Mouse (Mus musculus): Measurements from ENCODE around the gene Scube2. TPM values are rescaled to one million over a fixed set of nuclear protein-coding genes. Genes with fewer than 3 reads are reported as not detected.

The Scube2 gene
- polyA plus RNA-seq, 1 experiment = not detected

DNA sequence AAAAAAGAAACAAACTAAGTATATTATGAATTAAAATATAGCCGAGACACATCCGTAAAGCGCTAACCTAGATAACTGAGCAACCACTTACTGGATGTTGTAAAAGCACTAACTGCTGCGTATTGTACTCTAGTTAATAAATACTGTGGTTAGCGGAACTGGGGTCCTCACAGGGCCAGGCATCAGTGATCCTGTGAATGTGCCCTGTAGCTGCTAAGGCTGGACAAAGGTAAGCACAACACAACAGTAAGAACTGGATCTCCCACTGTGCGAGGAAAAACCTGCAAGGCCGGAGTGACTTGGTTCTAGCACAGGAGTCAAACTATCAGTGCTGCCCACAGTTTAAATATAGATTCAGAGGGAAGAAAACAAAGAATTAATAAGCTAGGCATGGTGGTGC lies 5.3 kb downstream of the Scube2 start:
- TF ChIP-seq POLR2A (IDR thresholded peaks at IDR 0.05; ENCODE audit: borderline replicate concordance, low read depth, low read length) (no peak), CTCF (IDR thresholded peaks at IDR 0.05; ENCODE audit: low read depth, low read length) (no peak)
- Histone ChIP-seq H3K4me1 (ENCODE audit: control insufficient read depth, insufficient read depth, low read length) (peaks cover 5% of the 10 kb centered on the region), H3K27ac (ENCODE audit: insufficient read depth, low read depth, low read length) (no peak overlapping the region), H3K4me3 (ENCODE audit: insufficient read depth, low read length) (no peak overlapping the region)

DNA sequence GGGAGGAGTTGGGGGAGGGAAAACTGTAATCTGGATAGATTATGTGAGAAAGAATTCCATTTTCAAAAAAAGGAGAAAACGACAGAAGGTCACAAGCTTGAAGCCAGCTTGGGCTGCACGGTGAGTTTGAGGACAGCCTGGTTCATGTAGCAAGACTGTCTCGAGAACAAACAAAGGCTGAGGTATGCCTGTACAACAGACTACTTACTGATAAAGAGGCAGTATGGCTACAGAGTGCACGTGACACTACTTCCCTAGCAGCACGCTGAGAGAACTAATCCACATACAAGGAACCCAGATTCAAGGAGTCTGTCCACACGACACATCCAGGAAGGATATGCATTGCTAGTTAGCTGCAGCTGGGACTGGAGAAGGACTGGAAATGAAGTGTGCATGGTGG lies 6.1 kb downstream of the Scube2 start:
- TF ChIP-seq CTCF (IDR thresholded peaks at IDR 0.05; ENCODE audit: low read depth, low read length) (no peak), POLR2A (IDR thresholded peaks at IDR 0.05; ENCODE audit: borderline replicate concordance, low read depth, low read length) (no peak)
- Histone ChIP-seq H3K4me3 (ENCODE audit: insufficient read depth, low read length) (no peak overlapping the region), H3K4me1 (ENCODE audit: control insufficient read depth, insufficient read depth, low read length) (peaks cover 5% of the 10 kb centered on the region), H3K27ac (ENCODE audit: insufficient read depth, low read depth, low read length) (no peak overlapping the region)

DNA sequence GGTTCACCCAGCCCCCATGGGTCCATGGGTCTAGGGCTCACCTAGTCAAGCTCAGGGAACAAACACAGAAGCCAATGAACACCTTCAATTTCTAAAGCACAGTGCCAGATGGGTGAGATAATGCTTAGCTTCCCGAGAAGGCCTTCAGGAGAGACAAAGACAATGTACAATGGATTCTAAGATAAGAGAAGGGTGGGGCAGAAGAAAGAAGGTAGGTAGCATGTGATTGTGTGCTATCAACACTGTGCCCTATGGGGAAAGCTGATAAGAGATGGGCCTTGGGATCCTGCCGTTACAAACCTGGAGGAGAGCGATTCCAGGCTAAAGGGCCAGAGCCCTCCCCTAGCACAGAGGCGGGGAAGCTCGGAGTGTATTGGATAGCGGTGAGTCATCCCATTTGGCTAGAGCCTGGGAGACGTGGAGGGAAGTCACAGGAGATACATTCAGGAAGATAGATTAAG lies 12.7 kb downstream of the Scube2 start:
- TF ChIP-seq CTCF (IDR thresholded peaks at IDR 0.05; ENCODE audit: low read depth, low read length) (no peak), POLR2A (IDR thresholded peaks at IDR 0.05; ENCODE audit: borderline replicate concordance, low read depth, low read length) (no peak)
- Histone ChIP-seq H3K4me1 (ENCODE audit: control insufficient read depth, insufficient read depth, low read length) (no peaks in the 10 kb centered on the region), H3K27ac (ENCODE audit: insufficient read depth, low read depth, low read length) (no peak overlapping the region), H3K4me3 (ENCODE audit: insufficient read depth, low read length) (no peak overlapping the region)

- H3K27ac ChIP-seq (ENCODE audit: insufficient read depth, low read depth, low read length) = no peak overlapping the region
- no peak for TF ChIP-seq CTCF (IDR thresholded peaks at IDR 0.05; ENCODE audit: low read depth, low read length)
- no peak for TF ChIP-seq POLR2A (IDR thresholded peaks at IDR 0.05; ENCODE audit: borderline replicate concordance, low read depth, low read length)
- no peaks in the 10 kb centered on the region for H3K4me1 ChIP-seq (ENCODE audit: control insufficient read depth, insufficient read depth, low read length)
- H3K4me3 ChIP-seq (ENCODE audit: insufficient read depth, low read length) = no peak overlapping the region
Observed at GRCm38 (mm10) chr7:109852017-109852416, 13.5 kb downstream of the Scube2 start.

GRCm38 (mm10) chr7:109850531-109850930 lies 14.9 kb downstream of the Scube2 start:
- Histone ChIP-seq H3K4me3 (ENCODE audit: insufficient read depth, low read length) (no peak overlapping the region), H3K4me1 (ENCODE audit: control insufficient read depth, insufficient read depth, low read length) (no peaks in the 10 kb centered on the region), H3K27ac (ENCODE audit: insufficient read depth, low read depth, low read length) (no peak overlapping the region)
- TF ChIP-seq POLR2A (IDR thresholded peaks at IDR 0.05; ENCODE audit: borderline replicate concordance, low read depth, low read length) = no peak
- TF ChIP-seq CTCF (IDR thresholded peaks at IDR 0.05; ENCODE audit: low read depth, low read length) = no peak

DNA sequence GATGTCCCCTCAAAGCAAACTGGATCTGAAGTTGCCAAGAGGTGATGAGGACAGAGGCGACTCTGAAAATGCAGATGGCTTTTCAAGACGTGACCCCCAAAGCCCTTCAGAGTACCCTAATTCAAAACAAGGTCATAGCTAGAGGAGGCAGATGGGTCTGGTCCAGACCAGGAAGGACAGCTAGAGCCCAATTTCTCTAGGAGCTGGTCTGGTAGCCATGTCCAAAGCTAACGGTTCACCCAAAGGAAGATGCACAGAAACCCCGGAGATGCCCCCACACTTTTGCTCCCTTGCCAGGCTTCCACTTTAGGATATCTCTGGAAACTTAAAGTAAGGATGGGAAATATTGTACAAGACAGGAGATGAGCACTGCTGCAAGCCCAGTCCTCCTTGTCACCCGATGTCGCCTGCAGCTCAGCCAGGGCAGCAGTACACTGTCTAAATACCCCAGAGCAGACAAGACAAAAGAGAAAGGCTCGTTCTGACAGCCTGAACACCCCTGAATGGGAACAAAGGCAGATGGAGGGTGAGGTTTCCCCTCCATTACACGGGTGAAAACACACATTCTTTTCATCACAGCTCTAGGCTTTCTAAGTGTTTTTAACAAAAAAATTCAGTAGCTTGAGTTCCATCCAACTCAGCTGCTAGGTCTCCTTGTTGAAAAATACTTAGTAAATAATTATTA lies 15.6 kb downstream of the Scube2 start:
- Histone ChIP-seq H3K4me3 (ENCODE audit: insufficient read depth, low read length) (no peak overlapping the region), H3K27ac (ENCODE audit: insufficient read depth, low read depth, low read length) (no peak overlapping the region), H3K4me1 (ENCODE audit: control insufficient read depth, insufficient read depth, low read length) (no peaks in the 10 kb centered on the region)
- TF ChIP-seq CTCF (IDR thresholded peaks at IDR 0.05; ENCODE audit: low read depth, low read length) (no peak), POLR2A (IDR thresholded peaks at IDR 0.05; ENCODE audit: borderline replicate concordance, low read depth, low read length) (no peak)

- no peak overlapping the region for H3K4me3 ChIP-seq (ENCODE audit: insufficient read depth, low read length)
Observed at GRCm38 (mm10) chr7:109848867-109849733, 16.4 kb downstream of the Scube2 start.

GRCm38 (mm10) chr7:109844100-109844499 lies 21.4 kb downstream of the Scube2 start:
- no peak overlapping the region for H3K27ac ChIP-seq (ENCODE audit: insufficient read depth, low read depth, low read length)
- no peaks in the 10 kb centered on the region for H3K4me1 ChIP-seq (ENCODE audit: control insufficient read depth, insufficient read depth, low read length)
- no peak overlapping the region for H3K4me3 ChIP-seq (ENCODE audit: insufficient read depth, low read length)
- TF ChIP-seq POLR2A (IDR thresholded peaks at IDR 0.05; ENCODE audit: borderline replicate concordance, low read depth, low read length) (no peak), CTCF (IDR thresholded peaks at IDR 0.05; ENCODE audit: low read depth, low read length) (no peak)

More at GRCm38 (mm10) chr7:109848867-109849733, 16.4 kb downstream of the Scube2 start:
- TF ChIP-seq POLR2A (IDR thresholded peaks at IDR 0.05; ENCODE audit: borderline replicate concordance, low read depth, low read length) = no peak
- no peak for TF ChIP-seq CTCF (IDR thresholded peaks at IDR 0.05; ENCODE audit: low read depth, low read length)
- no peak overlapping the region for H3K27ac ChIP-seq (ENCODE audit: insufficient read depth, low read depth, low read length)
- H3K4me1 ChIP-seq (ENCODE audit: control insufficient read depth, insufficient read depth, low read length) = no peaks in the 10 kb centered on the region

- TF ChIP-seq POLR2A (IDR thresholded peaks at IDR 0.05; ENCODE audit: borderline replicate concordance, low read depth, low read length) (no peak), CTCF (IDR thresholded peaks at IDR 0.05; ENCODE audit: low read depth, low read length) (no peak)
Observed at GRCm38 (mm10) chr7:109841618-109842418, 23.7 kb downstream of the Scube2 start.

More at GRCm38 (mm10) chr7:109841618-109842418, 23.7 kb downstream of the Scube2 start:
- H3K4me3 ChIP-seq (ENCODE audit: insufficient read depth, low read length) = no peak overlapping the region
- peaks cover 5% of the 10 kb centered on the region for H3K4me1 ChIP-seq (ENCODE audit: control insufficient read depth, insufficient read depth, low read length)
- no peak overlapping the region for H3K27ac ChIP-seq (ENCODE audit: insufficient read depth, low read depth, low read length)
